Mouse (Mus musculus) hindbrain, embryonic 14.5 days (tissue): ENCODE measurements around the gene 6430628N08Rik. TPM values are rescaled to one million over a fixed set of nuclear protein-coding genes. Genes with fewer than 3 reads are reported as not detected.

Source experiments
- ATAC-seq: fragments of 200-750 bp; cut with Nextera tagmentation; 2 replicates; pipeline ENCODE4 v1.8.0; 2017; ENCODE audit warnings: moderate number of reproducible peaks, mild to moderate bottlenecking, moderate TSS enrichment, moderate library complexity; ENCODE audit not compliant: low FRiP score
- DNase-seq: peaks from one replicate; pipeline ENCODE4 v3.0.0-alpha.2; 2015; ENCODE audit warnings: low spot score
- H3K27ac ChIP-seq: fragments of 300-500 bp; sonication (generic); 2 replicates; pipeline ENCODE4 v1.5.1; 2014; ENCODE audit warnings: mild to moderate bottlenecking, moderate library complexity
- H3K27me3 ChIP-seq: fragments of 300-500 bp; sonication (generic); 2 replicates; pipeline ENCODE4 v1.6.1; 2014; ENCODE audit warnings: mild to moderate bottlenecking, low read length, mixed read lengths; ENCODE audit not compliant: control insufficient read depth, insufficient read depth
- H3K36me3 ChIP-seq: fragments of 300-500 bp; sonication (generic); replicated peaks from 2 replicates; pipeline ENCODE4 v1.6.1; 2014; ENCODE audit not compliant: control insufficient read depth, insufficient read depth
- H3K4me1 ChIP-seq: fragments of 300-500 bp; sonication (generic); replicated peaks from 2 replicates; pipeline ENCODE4 v1.6.1; 2014; ENCODE audit warnings: antibody characterized with exemption, low read length, mixed read lengths; ENCODE audit not compliant: control insufficient read depth, insufficient read depth
- H3K4me2 ChIP-seq: fragments of 300-500 bp; sonication (generic); replicated peaks from 2 replicates; pipeline ENCODE4 v1.6.1; 2014; ENCODE audit warnings: mild to moderate bottlenecking, moderate library complexity
- H3K4me3 ChIP-seq: fragments of 300-500 bp; sonication (generic); replicated peaks from 2 replicates; pipeline ENCODE4 v1.5.1; 2014; ENCODE audit warnings: mild to moderate bottlenecking, low read length
- H3K9ac ChIP-seq: fragments of 300-500 bp; sonication (generic); 2 replicates; pipeline ENCODE4 v1.6.1; 2014
- H3K9me3 ChIP-seq: fragments of 300-500 bp; sonication (generic); 2 replicates; pipeline ENCODE4 v1.6.1; 2016; ENCODE audit warnings: low read length; ENCODE audit not compliant: control insufficient read depth
- WGBS: fragments of 180-500 bp; shearing (Covaris S2); extraction: QIAGEN DNeasy Blood & Tissue Kit; methylation state at CpG from one replicate; pipeline ENCODE4 v1.1.7; 2014; 5-methylcytosine and 5-hydroxymethylcytosine counted together
- polyA plus RNA-seq: library from polyadenylated mRNA; unstranded; fragments of >200 nt; fragmentation: Nextera tagmentation; extraction: Ambion mirVana; gene quantifications from 2 replicates; pipeline ENCODE4 v1.2.1, GENCODE M21; 2014

Gene 6430628N08Rik
- polyA plus RNA-seq, 1 experiment from 2014 or later, result not detected

GRCm38 (mm10) chr4:115902816-115903215 lies 12.4 kb downstream of the 6430628N08Rik start:
- peaks cover 70% of the 10 kb centered on the region for H3K27me3 ChIP-seq

GRCm38 (mm10) chr4:115904375-115904774 lies 13.9 kb downstream of the 6430628N08Rik start:
- Histone ChIP-seq H3K27me3 (peaks cover 65% of the 10 kb centered on the region), H3K9ac (no peak overlapping the region)
- DNase-seq, result no peak

More at GRCm38 (mm10) chr4:115902816-115903215, 12.4 kb downstream of the 6430628N08Rik start:
- Histone ChIP-seq H3K36me3 (no peaks in the 10 kb centered on the region), H3K9ac (no peak overlapping the region), H3K27ac (no peak overlapping the region), H3K4me2 (no peak overlapping the region), H3K9me3 (no peaks in the 10 kb centered on the region), H3K4me1 (peaks cover 22% of the 10 kb centered on the region; the same call in 1 of the 2 replicates), H3K4me3 (no peak overlapping the region)
- peak; percentile 92 for DNase-seq
- WGBS, result 16% methylated on average over 5 of the region's 5 CpGs
- ATAC-seq, result no peak

GRCm38 (mm10) chr4:115905701-115906100 lies 15.2 kb downstream of the 6430628N08Rik start:
- peaks cover 52% of the 10 kb centered on the region for H3K27me3 ChIP-seq
- ATAC-seq (no peak; the same call in 1 of the 2 replicates), DNase-seq (no peak)
- no peak overlapping the region for H3K4me3 ChIP-seq
- H3K9ac ChIP-seq, result no peak overlapping the region
- no peaks in the 10 kb centered on the region for H3K9me3 ChIP-seq
- 7% methylated on average over 7 of the region's 7 CpGs for WGBS
- H3K27ac ChIP-seq, result no peak overlapping the region
- no peak overlapping the region for H3K4me2 ChIP-seq
- no peaks in the 10 kb centered on the region for H3K36me3 ChIP-seq
- H3K4me1 ChIP-seq, result peaks cover 13% of the 10 kb centered on the region; the same call in 1 of the 2 replicates

More at GRCm38 (mm10) chr4:115904375-115904774, 13.9 kb downstream of the 6430628N08Rik start:
- H3K4me2 ChIP-seq, result no peak overlapping the region
- H3K9me3 ChIP-seq, result no peaks in the 10 kb centered on the region
- ATAC-seq, result peak; percentile 66
- no peaks in the 10 kb centered on the region for H3K36me3 ChIP-seq
- H3K4me3 ChIP-seq, result no peak overlapping the region
- under 1% methylated on average over 12 of the region's 12 CpGs for WGBS
- no peak overlapping the region for H3K27ac ChIP-seq
- peaks cover 13% of the 10 kb centered on the region; the same call in 1 of the 2 replicates for H3K4me1 ChIP-seq

DNA sequence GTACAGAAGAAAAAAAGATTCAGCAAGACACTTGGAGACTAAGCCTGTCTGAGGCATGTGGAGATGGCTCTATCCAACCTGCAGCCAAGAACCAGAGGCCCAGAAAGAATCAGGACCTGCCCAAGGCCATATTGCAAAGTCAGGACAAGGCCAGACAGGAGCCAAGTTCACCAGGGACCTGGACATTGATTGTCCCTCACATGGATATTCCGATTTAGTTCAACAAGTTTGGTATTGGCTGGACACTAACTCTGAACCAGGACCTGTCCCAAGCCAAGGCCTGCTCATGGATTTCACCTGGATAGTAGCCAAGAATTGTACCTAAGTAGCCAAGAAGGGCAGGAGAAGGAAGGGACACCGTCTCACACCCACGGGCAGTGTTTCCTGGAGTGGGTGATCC lies 16.3 kb downstream of the 6430628N08Rik start:
- no peak overlapping the region for H3K4me2 ChIP-seq
- H3K27ac ChIP-seq, result no peak overlapping the region
- 88% methylated on average over 3 of the region's 3 CpGs for WGBS
- no peak overlapping the region for H3K9ac ChIP-seq
- no peaks in the 10 kb centered on the region for H3K36me3 ChIP-seq
- H3K4me3 ChIP-seq, result no peak overlapping the region
- no peak for ATAC-seq
- no peaks in the 10 kb centered on the region for H3K9me3 ChIP-seq
- H3K4me1 ChIP-seq, result peaks cover 13% of the 10 kb centered on the region; the same call in 1 of the 2 replicates
- no peak for DNase-seq
- H3K27me3 ChIP-seq, result peaks cover 51% of the 10 kb centered on the region

- Histone ChIP-seq H3K27ac (no peak overlapping the region), H3K4me3 (no peak overlapping the region), H3K36me3 (no peaks in the 10 kb centered on the region), H3K4me2 (no peak overlapping the region), H3K27me3 (peaks cover 53% of the 10 kb centered on the region), H3K4me1 (peaks cover 13% of the 10 kb centered on the region; the same call in 1 of the 2 replicates), H3K9me3 (no peaks in the 10 kb centered on the region), H3K9ac (no peak overlapping the region)
- DNase-seq, result no peak
- ATAC-seq, result no peak
- 85% methylated on average over 1 of the region's 1 CpGs for WGBS
Measured at GRCm38 (mm10) chr4:115907994-115908393, 17.5 kb downstream of the 6430628N08Rik start.

DNA sequence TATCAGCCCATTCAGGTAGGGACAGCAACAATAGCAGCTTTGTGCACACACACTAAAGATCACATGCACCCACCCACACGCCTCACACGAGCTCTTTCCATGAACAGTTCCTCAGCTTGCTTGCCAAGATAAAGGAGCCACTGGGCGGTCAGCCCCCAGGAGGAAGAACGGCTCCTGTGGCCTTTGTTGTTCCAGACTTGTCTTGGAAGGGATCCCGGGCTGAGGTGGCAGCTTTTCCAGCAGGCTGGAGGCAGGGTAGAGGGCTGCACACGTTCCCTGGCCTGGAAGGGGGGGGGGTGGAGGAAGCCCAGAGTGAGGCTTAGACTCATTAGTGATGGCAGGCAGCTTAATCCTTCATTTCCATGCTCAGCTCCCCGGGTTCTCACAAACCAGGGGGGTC lies 18.2 kb downstream of the 6430628N08Rik start:
- Histone ChIP-seq H3K4me1 (peaks cover 13% of the 10 kb centered on the region; the same call in 1 of the 2 replicates), H3K27me3 (peaks cover 53% of the 10 kb centered on the region), H3K9ac (no peak overlapping the region), H3K27ac (no peak overlapping the region), H3K36me3 (no peaks in the 10 kb centered on the region), H3K4me2 (no peak overlapping the region), H3K4me3 (no peak overlapping the region), H3K9me3 (no peaks in the 10 kb centered on the region)
- WGBS, result 12% methylated on average over 7 of the region's 7 CpGs
- ATAC-seq (peak; percentile 54; the same call in 1 of the 2 replicates), DNase-seq (no peak)

- Histone ChIP-seq H3K27me3 (peaks cover 38% of the 10 kb centered on the region), H3K36me3 (no peaks in the 10 kb centered on the region), H3K9me3 (no peaks in the 10 kb centered on the region), H3K9ac (no peak overlapping the region), H3K4me1 (no peaks in the 10 kb centered on the region), H3K4me2 (no peak overlapping the region), H3K4me3 (no peak overlapping the region), H3K27ac (no peak overlapping the region)
- ATAC-seq, result no peak
- DNase-seq, result no peak
- WGBS, result 7% methylated on average over 4 of the region's 4 CpGs
Measured at GRCm38 (mm10) chr4:115911586-115911985, 21.1 kb downstream of the 6430628N08Rik start.

DNA sequence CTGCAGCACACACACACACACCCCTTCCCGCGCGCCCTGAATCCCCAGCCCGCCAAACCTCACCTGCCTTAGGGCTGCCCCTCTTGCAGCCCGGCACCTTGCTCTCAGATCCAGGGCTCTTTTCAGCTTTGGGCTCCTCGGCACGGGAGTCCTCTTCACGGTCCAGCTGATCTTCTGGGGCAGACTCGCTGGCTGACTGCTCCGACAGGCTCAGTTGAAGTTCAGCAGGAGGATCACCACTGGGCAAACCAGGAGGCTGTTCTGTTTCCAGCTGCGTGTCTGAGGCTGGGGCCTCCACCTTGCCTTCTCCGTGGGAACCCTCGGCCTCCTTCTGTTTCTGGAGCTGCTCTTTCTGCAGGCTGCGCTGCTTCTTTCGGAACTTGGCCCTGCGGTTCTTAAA lies 29.4 kb downstream of the 6430628N08Rik start:
- H3K27me3 ChIP-seq, result peaks cover 18% of the 10 kb centered on the region
- no peak overlapping the region for H3K4me2 ChIP-seq
- no peak for ATAC-seq
- H3K9me3 ChIP-seq, result no peaks in the 10 kb centered on the region
- no peak overlapping the region for H3K4me3 ChIP-seq
- no peaks in the 10 kb centered on the region for H3K36me3 ChIP-seq
- no peaks in the 10 kb centered on the region for H3K4me1 ChIP-seq
- H3K27ac ChIP-seq, result no peak overlapping the region
- 73% methylated on average over 16 of the region's 16 CpGs for WGBS
- no peak overlapping the region for H3K9ac ChIP-seq
- no peak for DNase-seq

GRCm38 (mm10) chr4:115922688-115923087 lies 32.2 kb downstream of the 6430628N08Rik start:
- Histone ChIP-seq H3K9ac (no peak overlapping the region), H3K4me1 (no peaks in the 10 kb centered on the region), H3K9me3 (no peaks in the 10 kb centered on the region), H3K4me3 (no peak overlapping the region), H3K27ac (no peak overlapping the region), H3K27me3 (peaks cover 16% of the 10 kb centered on the region), H3K4me2 (no peak overlapping the region), H3K36me3 (no peaks in the 10 kb centered on the region)
- WGBS, result 90% methylated on average over 5 of the region's 5 CpGs
- DNase-seq (no peak), ATAC-seq (no peak)
